Mouse (Mus musculus): ENCODE data around the gene Btbd35f8. TPM values are rescaled to one million over a fixed set of nuclear protein-coding genes. Genes with fewer than 3 reads are reported as not detected.
"Not testable (repeated sequence)": the region's sequence is repeated elsewhere in the genome, so short reads cannot be mapped to it uniquely, and the experiment has no call there.

Btbd35f8 gene
- not detected in 2 replicates for polyA plus RNA-seq (2014; fragmentation: Nextera tagmentation; extraction: Ambion mirVana)

DNA sequence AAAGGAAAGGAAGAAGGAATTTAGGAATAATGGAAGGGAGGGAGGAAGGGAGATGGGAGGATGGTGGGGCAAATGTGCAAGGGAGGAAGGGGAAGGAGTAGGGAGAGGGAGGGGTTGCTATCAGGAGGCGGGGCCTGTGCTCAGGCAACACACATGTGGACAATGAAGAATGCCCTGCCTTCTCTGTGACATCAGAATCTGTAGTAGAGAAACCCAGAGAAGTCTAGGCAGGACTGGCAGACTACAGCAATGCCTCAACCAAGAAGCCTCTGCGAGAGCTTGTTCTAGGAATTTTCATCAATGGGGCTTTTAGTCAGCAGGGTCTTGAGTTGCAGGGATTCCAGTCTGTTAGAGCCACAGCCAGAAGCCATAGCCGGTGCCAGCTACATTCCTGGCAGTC, at the start of gene Btbd35f8:
Btbd35f8 (plus strand) TSS at position 301 of the 400 bp plus-strand sequence.
- H3K9me3 ChIP-seq (ENCODE audit: low read depth, low read length); H3K36me3 ChIP-seq (ENCODE audit: insufficient read depth); H3K9ac ChIP-seq; H3K27me3 ChIP-seq (ENCODE audit: insufficient read depth, low read length); H3K27ac ChIP-seq (ENCODE audit: low read depth); ATAC-seq (ENCODE audit: insufficient read depth); H3K4me2 ChIP-seq; H3K4me3 ChIP-seq (ENCODE audit: low read depth, low read length); DNase-seq; H3K4me1 ChIP-seq (ENCODE audit: insufficient read depth): not testable (repeated sequence)
- WGBS: no CpG with 5 or more reads among the region's 3 CpGs

Other genes starting within 250 kb of the Btbd35f8 start
- gene Spin2g, start 211.8 kb upstream of the Btbd35f8 start, polyA plus RNA-seq (2014; fragmentation: Nextera tagmentation; extraction: Ambion mirVana): not detected in 2 replicates